Mouse (Mus musculus): ENCODE measurements around the gene Zfyve16. TPM values are rescaled to one million over a fixed set of nuclear protein-coding genes. Genes with fewer than 3 reads are reported as not detected.

Gene Zfyve16
- polyA plus RNA-seq, 1 experiment from 2014 or later, result 8.8 TPM

GRCm38 (mm10) chr13:92440286-92440685, 90.4 kb downstream of the Zfyve16 start:
- no peak for ATAC-seq
- no peak overlapping the region for H3K9ac ChIP-seq
- 74% methylated on average over 13 of the region's 13 CpGs for WGBS

DNA sequence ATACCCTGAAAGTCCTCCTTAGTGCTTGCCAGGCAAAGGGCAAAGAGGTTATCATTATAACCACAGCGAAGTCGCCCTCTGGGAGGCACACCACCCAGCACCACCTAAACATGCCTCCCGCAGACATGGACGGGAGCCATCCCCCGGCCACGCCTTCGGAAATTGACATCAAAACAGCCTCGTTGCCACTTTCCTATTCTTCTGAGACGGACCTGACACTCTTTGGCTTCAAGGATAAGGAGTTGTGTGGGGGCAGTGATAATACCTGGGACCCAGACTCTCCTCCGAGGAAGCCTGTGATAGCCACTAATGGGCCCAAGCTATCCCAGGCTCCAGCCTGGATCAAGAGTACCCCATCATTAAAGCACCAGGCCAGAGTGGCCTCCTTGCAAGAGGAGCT, 92.0 kb downstream of the Zfyve16 start:
- H3K27ac ChIP-seq, result no peak overlapping the region
- no peaks in the 10 kb centered on the region for H3K27me3 ChIP-seq (replicated peaks)
- no peak overlapping the region for H3K4me2 ChIP-seq (replicated peaks)
- H3K36me3 ChIP-seq, result no peaks in the 10 kb centered on the region
- no peak overlapping the region for H3K9ac ChIP-seq
- no peak for ATAC-seq
- H3K9me3 ChIP-seq, result no peaks in the 10 kb centered on the region
- H3K4me3 ChIP-seq (replicated peaks), result no peak overlapping the region
- H3K4me1 ChIP-seq (replicated peaks), result no peaks in the 10 kb centered on the region
- WGBS, result 88% methylated on average over 10 of the region's 10 CpGs

More at GRCm38 (mm10) chr13:92440286-92440685, 90.4 kb downstream of the Zfyve16 start:
- Histone ChIP-seq H3K4me1 (replicated peaks) (no peaks in the 10 kb centered on the region), H3K27me3 (replicated peaks) (no peaks in the 10 kb centered on the region), H3K27ac (no peak overlapping the region), H3K36me3 (no peaks in the 10 kb centered on the region), H3K4me3 (replicated peaks) (no peak overlapping the region), H3K4me2 (replicated peaks) (no peak overlapping the region), H3K9me3 (no peaks in the 10 kb centered on the region)

Other genes starting within 250 kb of the Zfyve16 start
- gene Gm20379, start 224.9 kb downstream of the Zfyve16 start, polyA plus RNA-seq (2015; fragmentation: Nextera tagmentation; extraction: Ambion mirVana), result 0.54 and 0.73 TPM in 2 replicates
- gene Dhfr, start 176.1 kb downstream of the Zfyve16 start, polyA plus RNA-seq (2015; fragmentation: Nextera tagmentation; extraction: Ambion mirVana), result 18.6 and 20.0 TPM in 2 replicates
- gene Msh3, start 175.9 kb downstream of the Zfyve16 start, polyA plus RNA-seq (2015; fragmentation: Nextera tagmentation; extraction: Ambion mirVana), result 20.8 and 24.8 TPM in 2 replicates
- gene Ankrd34b, start 105.0 kb downstream of the Zfyve16 start, polyA plus RNA-seq (2015; fragmentation: Nextera tagmentation; extraction: Ambion mirVana), result 0.10 and 0.11 TPM in 2 replicates
- gene Fam151b, start 46.9 kb downstream of the Zfyve16 start, polyA plus RNA-seq (2015; fragmentation: Nextera tagmentation; extraction: Ambion mirVana), result 0.14 TPM in 1 of 2 replicates, not detected in the other
- not detected in 2 replicates for gene Spz1, start 45.3 kb upstream of the Zfyve16 start, polyA plus RNA-seq (2015; fragmentation: Nextera tagmentation; extraction: Ambion mirVana)
- 18.3 and 21.4 TPM in 2 replicates for gene Serinc5, start 80.2 kb upstream of the Zfyve16 start, polyA plus RNA-seq (2015; fragmentation: Nextera tagmentation; extraction: Ambion mirVana)